Mouse (Mus musculus) kidney, postnatal 0 days (tissue): ENCODE measurements around the gene Gemin8. TPM values are rescaled to one million over a fixed set of nuclear protein-coding genes. Genes with fewer than 3 reads are reported as not detected.
A peak's percentile ranks its signal among the peaks of the same experiment; 100 is the strongest.

Experiments
- ATAC-seq: fragments of 200-750 bp; cut with Nextera tagmentation; replicated peaks from 2 replicates; pipeline ENCODE4 v1.8.0; 2017; ENCODE audit warnings: low read depth, moderate number of reproducible peaks, moderate TSS enrichment, moderate library complexity; ENCODE audit not compliant: low FRiP score
- DNase-seq: peaks from one replicate; pipeline ENCODE4 v3.0.0-alpha.2; 2016; ENCODE audit warnings: low spot score
- H3K27ac ChIP-seq: fragments of 300-500 bp; sonication (generic); 2 replicates; pipeline ENCODE4 v1.5.1; 2014; ENCODE audit warnings: mild to moderate bottlenecking
- H3K27me3 ChIP-seq: fragments of 300-500 bp; sonication (generic); 2 replicates; pipeline ENCODE4 v1.6.1; 2014; ENCODE audit warnings: low read length, mixed read lengths; ENCODE audit not compliant: insufficient read depth
- H3K36me3 ChIP-seq: fragments of 300-500 bp; sonication (generic); 2 replicates; pipeline ENCODE4 v1.6.1; 2014; ENCODE audit warnings: low read length, mixed read lengths; ENCODE audit not compliant: insufficient read depth
- H3K4me1 ChIP-seq: fragments of 300-500 bp; sonication (generic); replicated peaks from 2 replicates; pipeline ENCODE4 v1.6.1; 2014; ENCODE audit warnings: antibody characterized with exemption, low read length, mixed read lengths; ENCODE audit not compliant: insufficient read depth
- H3K4me2 ChIP-seq: fragments of 300-500 bp; sonication (generic); 2 replicates; pipeline ENCODE4 v1.6.1; 2014; ENCODE audit warnings: mild to moderate bottlenecking, low read length, moderate library complexity, mixed read lengths
- H3K4me3 ChIP-seq: fragments of 300-500 bp; sonication (generic); replicated peaks from 2 replicates; pipeline ENCODE4 v1.5.1; 2014; ENCODE audit warnings: low read depth, low read length
- H3K9ac ChIP-seq: fragments of 300-500 bp; sonication (generic); 2 replicates; pipeline ENCODE4 v1.6.1; 2014; ENCODE audit warnings: low read depth, low read length
- H3K9me3 ChIP-seq: fragments of 300-500 bp; sonication (generic); replicated peaks from 2 replicates; pipeline ENCODE4 v1.6.1; 2016; ENCODE audit warnings: low read length, inconsistent platforms, mixed read lengths
- CTCF ChIP-seq: IDR thresholded peaks from 2 replicates; pipeline ENCODE4 v1.5.1; 2016; ENCODE audit warnings: antibody characterized with exemption, low read depth, mild to moderate bottlenecking, moderate library complexity
- WGBS: fragments of 180-500 bp; shearing (Covaris S2); extraction: QIAGEN DNeasy Blood & Tissue Kit; methylation state at CpG from one replicate; pipeline ENCODE4 v1.1.7; 2014; 5-methylcytosine and 5-hydroxymethylcytosine counted together
- polyA plus RNA-seq: library from polyadenylated mRNA; unstranded; fragments of >200 nt; fragmentation: Nextera tagmentation; extraction: Ambion mirVana; gene quantifications from 2 replicates; pipeline ENCODE4 v1.2.1, GENCODE M21; 2015

Gene Gemin8
- polyA plus RNA-seq, 1 experiment from 2014 or later, result 9.9 TPM

- Histone ChIP-seq H3K9me3 (no peaks in the 10 kb centered on the region), H3K9ac (no peak overlapping the region), H3K27me3 (no peaks in the 10 kb centered on the region), H3K4me1 (no peaks in the 10 kb centered on the region), H3K4me3 (no peak overlapping the region), H3K4me2 (no peak overlapping the region), H3K36me3 (no peaks in the 10 kb centered on the region), H3K27ac (no peak overlapping the region)
- 86% methylated on average over 9 of the region's 9 CpGs for WGBS
- ATAC-seq, result no peak
- TF ChIP-seq CTCF, result no peak
- no peak for DNase-seq
These were observed 15.2 kb downstream of the Gemin8 start for GRCm38 (mm10) chrX:166185327-166185913.

GRCm38 (mm10) chrX:166187803-166188202 lies 17.5 kb downstream of the Gemin8 start:
- no peak overlapping the region for H3K9ac ChIP-seq
- DNase-seq (peak; percentile 18), ATAC-seq (no peak)
- H3K4me2 ChIP-seq, result no peak overlapping the region
- H3K27me3 ChIP-seq, result no peaks in the 10 kb centered on the region
- no peaks in the 10 kb centered on the region for H3K36me3 ChIP-seq
- H3K27ac ChIP-seq, result no peak overlapping the region
- H3K9me3 ChIP-seq, result no peaks in the 10 kb centered on the region
- 47% methylated on average over 1 of the region's 1 CpGs for WGBS
- no peak for TF ChIP-seq CTCF
- H3K4me1 ChIP-seq, result no peaks in the 10 kb centered on the region
- no peak overlapping the region for H3K4me3 ChIP-seq

- H3K4me3 ChIP-seq, result no peak overlapping the region
- DNase-seq (no peak), ATAC-seq (no peak)
- no peaks in the 10 kb centered on the region for H3K9me3 ChIP-seq
- H3K36me3 ChIP-seq, result no peaks in the 10 kb centered on the region
- no peak overlapping the region for H3K27ac ChIP-seq
- no peak overlapping the region for H3K9ac ChIP-seq
- H3K4me2 ChIP-seq, result no peak overlapping the region
- no peaks in the 10 kb centered on the region for H3K27me3 ChIP-seq
- TF ChIP-seq CTCF, result no peak
- H3K4me1 ChIP-seq, result no peaks in the 10 kb centered on the region
These were observed 26.1 kb downstream of the Gemin8 start for GRCm38 (mm10) chrX:166196327-166196726.

- Histone ChIP-seq H3K4me3 (no peak overlapping the region), H3K27ac (no peak overlapping the region), H3K27me3 (no peaks in the 10 kb centered on the region), H3K9me3 (no peaks in the 10 kb centered on the region), H3K4me2 (no peak overlapping the region), H3K36me3 (no peaks in the 10 kb centered on the region), H3K9ac (no peak overlapping the region), H3K4me1 (no peaks in the 10 kb centered on the region)
- no peak for TF ChIP-seq CTCF
- peak; percentile 67 for DNase-seq
- 66% methylated on average over 2 of the region's 2 CpGs for WGBS
- ATAC-seq, result 0 out of 2 replicates have a peak, but pooled peaks have one; percentile 43
These were observed 28.0 kb downstream of the Gemin8 start for GRCm38 (mm10) chrX:166198266-166198665.

- DNase-seq (no peak), ATAC-seq (no peak)
- H3K27me3 ChIP-seq, result no peaks in the 10 kb centered on the region
- H3K36me3 ChIP-seq, result no peaks in the 10 kb centered on the region
- H3K9me3 ChIP-seq, result no peaks in the 10 kb centered on the region
- no peaks in the 10 kb centered on the region for H3K4me1 ChIP-seq
- TF ChIP-seq CTCF, result no peak
- H3K27ac ChIP-seq, result no peak overlapping the region
- H3K9ac ChIP-seq, result no peak overlapping the region
- no peak overlapping the region for H3K4me3 ChIP-seq
- no peak overlapping the region for H3K4me2 ChIP-seq
These were observed 29.6 kb downstream of the Gemin8 start for GRCm38 (mm10) chrX:166199812-166200211.

DNA sequence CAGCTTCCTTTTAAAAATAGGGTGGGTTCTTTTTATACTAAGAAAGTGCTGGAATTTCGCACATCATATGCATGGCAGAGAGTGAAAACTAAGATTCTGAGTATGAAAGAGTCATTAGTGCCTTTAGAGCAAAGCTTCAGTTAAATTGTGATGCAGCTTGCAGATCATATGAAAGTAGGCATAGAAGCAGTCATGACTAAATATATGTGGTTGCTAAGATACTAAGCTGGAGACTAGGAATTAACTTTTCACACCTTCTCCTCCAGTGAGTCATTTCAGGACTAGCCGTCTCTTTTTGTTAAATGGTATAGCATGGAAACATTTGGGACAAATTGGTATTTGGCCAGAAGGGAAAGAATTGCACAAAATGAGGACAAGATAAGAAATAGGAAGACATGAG lies 44.3 kb downstream of the Gemin8 start:
- H3K9ac ChIP-seq, result no peak overlapping the region
- no peaks in the 10 kb centered on the region for H3K9me3 ChIP-seq
- H3K27me3 ChIP-seq, result no peaks in the 10 kb centered on the region
- no peaks in the 10 kb centered on the region for H3K4me1 ChIP-seq
- H3K27ac ChIP-seq, result no peak overlapping the region
- 82% methylated on average over 2 of the region's 2 CpGs for WGBS
- ATAC-seq (no peak), DNase-seq (no peak)
- H3K4me3 ChIP-seq, result no peak overlapping the region
- no peak overlapping the region for H3K4me2 ChIP-seq
- H3K36me3 ChIP-seq, result no peaks in the 10 kb centered on the region
- no peak for TF ChIP-seq CTCF

DNA sequence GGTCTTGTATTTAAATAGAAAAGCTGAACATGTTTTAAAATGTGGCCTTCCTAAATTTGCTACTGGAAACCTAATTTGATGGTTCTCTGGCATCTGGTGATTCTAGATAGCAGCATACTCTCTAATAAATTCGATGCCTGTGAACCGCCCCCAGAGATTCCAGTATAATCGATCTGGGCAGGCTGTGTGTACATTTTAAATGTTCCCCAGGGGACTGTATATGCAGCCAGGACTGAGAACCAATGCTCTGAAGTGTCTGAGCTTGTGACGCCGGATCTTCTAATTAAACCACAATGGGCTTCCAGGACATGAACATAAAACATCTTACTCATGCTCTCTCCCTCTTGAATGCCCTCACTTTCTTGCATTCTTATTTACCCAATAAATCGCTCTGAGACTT lies 46.0 kb downstream of the Gemin8 start:
- Histone ChIP-seq H3K4me1 (no peaks in the 10 kb centered on the region), H3K36me3 (no peaks in the 10 kb centered on the region), H3K4me2 (no peak overlapping the region), H3K27me3 (no peaks in the 10 kb centered on the region), H3K27ac (no peak overlapping the region), H3K9ac (no peak overlapping the region), H3K4me3 (no peak overlapping the region), H3K9me3 (no peaks in the 10 kb centered on the region)
- no peak for TF ChIP-seq CTCF
- DNase-seq (no peak), ATAC-seq (no peak)
- WGBS, result 63% methylated on average over 6 of the region's 6 CpGs
